Mouse (Mus musculus) gastrocnemius, postnatal 25 days (tissue): ENCODE measurements around the gene Ankrd17. TPM values are rescaled to one million over a fixed set of nuclear protein-coding genes. Genes with fewer than 3 reads are reported as not detected.
A peak's percentile ranks its signal among the peaks of the same experiment; 100 is the strongest.

Source experiments
- DNase-seq: peaks from one replicate; pipeline ENCODE4 v3.0.0; 2022
- long read RNA-seq, 2 experiments: library from polyadenylated mRNA; stranded (forward); transcript quantifications; one replicate each; pipeline ENCODE4 v2.0.0; 2021
- total RNA-seq, 2 experiments: library from RNA; stranded (reverse); gene quantifications; 1 replicate in 1 of 2; 2 replicates in 1 of 2; pipeline ENCODE4 v1.2.3; 2021

The Ankrd17 gene
- total RNA-seq, result 10 to 100 TPM; 42.7 to 45.2 TPM
- long read RNA-seq, experiment 1, partial matches to known transcripts, result 3 of 7 reads
- long read RNA-seq, experiment 1, other reads (novel, unspliced or antisense), result 3 of 7 reads
- long read RNA-seq, experiment 2, full-length matches to known transcripts, result 1 of 13 reads
- long read RNA-seq, experiment 2, partial matches to known transcripts, result 12 of 13 reads
- long read RNA-seq, experiment 2, other reads (novel, unspliced or antisense), result 0 of 13 reads

GRCm38 (mm10) chr5:90366121-90367066, at the start of gene Ankrd17:
Ankrd17 (minus strand) TSS chr5:90366577.
- peak; percentile 91 for DNase-seq

- DNase-seq, result no peak
Measured at GRCm38 (mm10) chr5:90414925-90415295, 48.5 kb upstream of the Ankrd17 start.

GRCm38 (mm10) chr5:90414142-90414924, 48.0 kb upstream of the Ankrd17 start:
- no peak for DNase-seq

GRCm38 (mm10) chr5:90405210-90405609, 38.8 kb upstream of the Ankrd17 start:
- no peak for DNase-seq

- no peak for DNase-seq
Measured at GRCm38 (mm10) chr5:90396817-90397216, 30.4 kb upstream of the Ankrd17 start.

- no peak for DNase-seq
Measured at GRCm38 (mm10) chr5:90394322-90394721, 27.9 kb upstream of the Ankrd17 start.

- no peak for DNase-seq
Measured at GRCm38 (mm10) chr5:90393764-90394163, 27.4 kb upstream of the Ankrd17 start.

- DNase-seq, result no peak
Measured at GRCm38 (mm10) chr5:90383080-90383479, 16.7 kb upstream of the Ankrd17 start.

GRCm38 (mm10) chr5:90381458-90381857, 15.1 kb upstream of the Ankrd17 start:
- DNase-seq, result no peak

- DNase-seq, result no peak
Measured at GRCm38 (mm10) chr5:90373708-90374107, 7.3 kb upstream of the Ankrd17 start.

GRCm38 (mm10) chr5:90370401-90370800, 4.0 kb upstream of the Ankrd17 start:
- DNase-seq, result no peak

- DNase-seq, result no peak
Measured at GRCm38 (mm10) chr5:90367067-90367303, 608 bp upstream of the Ankrd17 start, which contains the start of gene Gm9958. Gm9958 (plus strand) TSS chr5:90367204.

- DNase-seq, result peak; percentile 51
Measured at GRCm38 (mm10) chr5:90365141-90365951, 1.0 kb downstream of the Ankrd17 start.

- peak; percentile 27 for DNase-seq
Measured at GRCm38 (mm10) chr5:90364526-90364925, 1.9 kb downstream of the Ankrd17 start.

- DNase-seq, result no peak
Measured at GRCm38 (mm10) chr5:90355824-90356223, 10.6 kb downstream of the Ankrd17 start.

GRCm38 (mm10) chr5:90353552-90354317, 12.6 kb downstream of the Ankrd17 start:
- DNase-seq, result no peak

GRCm38 (mm10) chr5:90346877-90347276, 19.5 kb downstream of the Ankrd17 start:
- DNase-seq, result no peak

- no peak for DNase-seq
Measured at GRCm38 (mm10) chr5:90340847-90341246, 25.5 kb downstream of the Ankrd17 start.

GRCm38 (mm10) chr5:90339953-90340343, 26.4 kb downstream of the Ankrd17 start:
- DNase-seq, result no peak

- DNase-seq, result peak; percentile 72
Measured at GRCm38 (mm10) chr5:90339129-90339952, 27.0 kb downstream of the Ankrd17 start.
